Mouse (Mus musculus) small intestine, adult 2 months (tissue): ENCODE results near the gene Ppp1r15b.

Experiments used
- CTCF ChIP-seq: fragments of 200-500 bp; IDR thresholded peaks from 2 replicates; pipeline ENCODE4 v1.5.1; 2012; ENCODE audit warnings: low read depth, mild to moderate bottlenecking, control low read depth, inconsistent platforms, low read length, moderate library complexity, mixed read lengths; ENCODE audit not compliant: insufficient replicate concordance, insufficient read length; ENCODE audit errors: extremely low read depth
- POLR2A ChIP-seq: fragments of 200-500 bp; IDR thresholded peaks from 2 replicates; pipeline ENCODE4 v1.6.1; 2012; ENCODE audit warnings: low read depth, mild to moderate bottlenecking, control low read depth, inconsistent platforms, low read length, moderate library complexity

GRCm38 (mm10) chr1:133083942-133084625, 46.9 kb upstream of the Ppp1r15b start:
- no peak for TF ChIP-seq CTCF
- TF ChIP-seq POLR2A = no peak; the same call in 1 of the 2 replicates
